Mouse (Mus musculus) megakaryocyte progenitor cell, adult 5-6 weeks (primary cell): ENCODE results near the gene Zfp362. TPM values are rescaled to one million over a fixed set of nuclear protein-coding genes. Genes with fewer than 3 reads are reported as not detected.

Source experiments
- ATAC-seq: replicated peaks from 2 replicates; pipeline ENCODE4 v1.8.0; 2016; ENCODE audit warnings: mild to moderate bottlenecking, moderate TSS enrichment, inconsistent platforms; ENCODE audit not compliant: poor library complexity
- total RNA-seq, 2 experiments: library from RNA; stranded (forward) in 1 of 2; stranded (reverse) in 1 of 2; fragments of 157-497, 149-512 nt in 1 of 2; fragments of 200-1000 nt in 1 of 2; gene quantifications; 2 replicates each; pipeline versions ENCODE4 v1.2.3 to v1.2.4; 2015 to 2017

Gene Zfp362
- total RNA-seq, 2 experiments from 2014 or later = 5.7 to 20.5 TPM

- peak; percentile 48 for ATAC-seq
Observed at GRCm38 (mm10) chr4:128768120-128768519, 37.7 kb downstream of the Zfp362 start.

DNA sequence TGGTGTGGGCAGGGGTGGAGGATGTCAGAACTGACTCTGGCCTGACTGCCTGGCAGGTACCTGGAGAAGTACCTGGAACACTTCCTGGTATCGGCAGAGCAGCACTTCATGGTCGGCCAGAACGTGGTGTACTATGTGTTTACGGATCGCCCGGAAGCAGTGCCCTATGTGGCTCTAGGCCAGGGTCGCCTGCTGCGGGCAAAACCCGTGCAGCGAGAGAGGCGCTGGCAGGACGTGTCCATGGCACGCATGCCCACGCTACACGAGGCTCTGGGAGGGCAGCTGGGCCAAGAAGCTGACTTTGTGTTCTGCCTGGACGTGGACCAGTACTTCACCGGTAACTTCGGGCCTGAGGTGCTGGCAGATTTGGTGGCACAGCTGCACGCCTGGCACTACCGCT is 38.9 kb downstream of the Zfp362 start:
- ATAC-seq = no peak

- peak; percentile 87 for ATAC-seq
Observed at GRCm38 (mm10) chr4:128760029-128760428, 45.8 kb downstream of the Zfp362 start.

DNA sequence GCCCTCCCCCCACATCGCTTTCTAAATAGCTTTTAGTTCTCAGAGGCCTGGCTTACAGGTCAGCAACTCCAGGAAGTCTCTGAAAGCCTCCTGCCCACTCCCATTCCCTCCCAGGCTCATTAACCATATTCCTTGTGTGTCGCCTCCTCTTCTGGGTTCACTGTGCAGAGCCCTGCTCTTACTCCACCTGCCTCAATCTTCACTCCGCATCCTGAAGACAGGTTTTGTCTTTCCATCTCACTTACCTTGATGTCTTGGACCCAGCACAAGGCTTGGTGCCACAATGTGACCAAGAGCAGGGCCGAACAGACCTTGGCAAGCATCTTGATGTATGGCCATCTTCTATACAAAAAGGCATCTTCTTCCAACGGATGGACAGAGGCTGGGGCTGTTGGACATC is 46.6 kb downstream of the Zfp362 start:
- ATAC-seq = no peak

- no peak for ATAC-seq
Observed at GRCm38 (mm10) chr4:128755900-128756299, 49.9 kb downstream of the Zfp362 start.

DNA sequence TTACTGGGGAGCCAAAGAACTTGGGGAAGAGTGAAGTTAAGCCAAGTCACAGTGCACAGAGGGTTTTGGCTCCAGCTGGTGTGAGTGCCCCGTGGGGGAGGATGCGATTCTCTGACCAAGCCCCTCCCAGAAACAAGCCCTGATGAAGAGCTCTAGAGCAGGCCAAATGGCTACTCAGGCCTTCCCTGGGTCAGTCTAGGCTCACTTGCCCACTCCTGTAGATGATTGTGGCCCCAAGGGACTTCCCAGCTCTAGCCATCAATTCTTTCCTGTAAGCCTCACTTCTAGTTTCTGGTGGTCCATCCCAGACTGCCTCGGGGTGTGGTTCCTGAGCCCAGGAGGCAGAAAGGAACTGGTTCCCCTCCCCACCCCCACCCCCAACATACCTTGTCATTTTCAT is 50.8 kb downstream of the Zfp362 start, which contains the start of gene A3galt2:
Gene A3galt2 (plus strand): TSS at position 301 of the 400 bp plus-strand sequence.
- no peak for ATAC-seq

DNA sequence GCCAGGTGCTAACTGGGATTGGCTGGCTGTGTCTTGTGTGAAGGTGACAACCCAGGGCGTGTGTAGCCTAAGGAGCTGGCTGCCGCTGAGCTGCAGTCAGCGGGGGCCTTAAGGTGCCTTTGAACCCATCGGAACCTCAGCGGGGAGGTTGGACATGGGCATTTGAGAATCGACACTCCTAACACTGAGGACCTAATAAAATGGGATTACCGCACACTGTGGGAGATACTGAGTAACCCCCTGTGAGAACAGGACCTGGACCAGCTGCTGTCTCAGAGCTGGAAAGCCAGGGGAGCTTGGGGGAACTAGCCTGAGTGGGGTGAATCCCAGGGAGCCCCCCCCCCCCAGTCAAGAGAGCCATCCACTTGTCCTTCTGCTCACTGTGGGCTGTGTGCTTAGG is 52.3 kb downstream of the Zfp362 start:
- no peak for ATAC-seq

DNA sequence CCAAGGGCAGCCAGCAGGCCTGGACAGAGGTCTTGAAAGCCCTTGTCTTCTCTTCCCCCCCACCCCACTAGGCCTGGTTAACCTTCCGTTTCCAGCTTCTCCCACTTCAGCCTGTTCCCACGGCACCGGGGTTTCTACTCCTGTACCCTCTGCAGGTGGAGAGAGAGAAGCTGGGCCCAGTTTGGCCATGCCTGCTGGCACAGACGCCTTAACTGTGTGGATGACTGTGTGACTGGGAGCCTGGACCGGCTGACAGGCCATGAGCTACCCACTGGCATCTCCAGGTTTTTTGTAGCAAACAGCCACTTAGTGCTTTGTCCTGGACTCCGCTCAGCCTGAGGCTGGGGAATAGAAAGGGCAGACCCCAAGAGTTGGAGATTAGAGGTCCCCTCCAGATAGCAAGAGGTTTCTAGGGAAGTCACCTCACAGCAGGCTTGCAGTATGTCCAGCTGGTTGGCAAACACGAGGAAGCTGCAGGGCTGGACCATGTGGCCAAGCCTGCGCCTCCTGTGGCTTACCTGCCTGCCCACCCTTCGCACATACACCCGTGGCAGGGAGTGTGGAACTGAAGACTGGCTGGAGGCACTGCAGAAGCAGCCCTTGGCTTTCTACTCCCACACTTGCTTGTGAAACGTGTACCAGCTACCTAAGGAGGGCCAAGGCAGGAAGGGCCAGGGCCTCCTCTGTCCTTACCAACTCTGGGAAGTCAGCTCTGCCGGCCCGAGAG is 53.7 kb downstream of the Zfp362 start:
- ATAC-seq = no peak

- ATAC-seq = no peak
Observed at GRCm38 (mm10) chr4:128751006-128751405, 54.8 kb downstream of the Zfp362 start.

- ATAC-seq = no peak
Observed at GRCm38 (mm10) chr4:128748309-128748708, 57.5 kb downstream of the Zfp362 start.

- peak; percentile 73 for ATAC-seq
Observed at GRCm38 (mm10) chr4:128747614-128748270, 58.1 kb downstream of the Zfp362 start.

GRCm38 (mm10) chr4:128745160-128745559 is 60.7 kb downstream of the Zfp362 start:
- ATAC-seq = no peak

DNA sequence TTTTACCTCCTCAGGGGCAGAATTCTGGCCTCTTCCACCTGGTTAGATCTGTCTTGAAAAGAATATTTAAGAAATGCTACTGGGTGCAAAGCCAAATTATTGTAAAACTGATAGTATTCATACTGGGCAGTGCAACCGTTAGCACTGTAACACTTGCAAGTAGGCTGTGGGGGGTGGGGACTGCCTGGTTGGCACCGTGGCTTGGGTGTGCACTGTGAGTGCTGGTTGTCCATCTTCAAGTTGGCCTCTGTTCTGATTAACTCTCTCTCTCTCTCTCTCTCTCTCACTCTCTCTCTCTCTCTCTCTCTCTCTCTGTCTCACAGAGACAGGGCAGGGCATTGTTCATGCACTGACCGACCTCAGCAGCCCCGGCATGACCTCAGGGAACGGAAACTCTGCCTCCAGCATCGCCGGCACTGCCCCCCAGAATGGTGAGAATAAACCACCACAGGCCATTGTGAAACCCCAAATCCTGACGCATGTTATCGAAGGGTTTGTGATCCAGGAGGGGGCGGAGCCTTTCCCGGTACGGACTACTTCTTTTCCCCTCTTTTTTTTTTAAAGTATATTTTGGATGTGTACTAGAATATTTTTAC is 62.7 kb downstream of the Zfp362 start:
- 0 out of 2 replicates have a peak, but pooled peaks have one; percentile 3 for ATAC-seq

DNA sequence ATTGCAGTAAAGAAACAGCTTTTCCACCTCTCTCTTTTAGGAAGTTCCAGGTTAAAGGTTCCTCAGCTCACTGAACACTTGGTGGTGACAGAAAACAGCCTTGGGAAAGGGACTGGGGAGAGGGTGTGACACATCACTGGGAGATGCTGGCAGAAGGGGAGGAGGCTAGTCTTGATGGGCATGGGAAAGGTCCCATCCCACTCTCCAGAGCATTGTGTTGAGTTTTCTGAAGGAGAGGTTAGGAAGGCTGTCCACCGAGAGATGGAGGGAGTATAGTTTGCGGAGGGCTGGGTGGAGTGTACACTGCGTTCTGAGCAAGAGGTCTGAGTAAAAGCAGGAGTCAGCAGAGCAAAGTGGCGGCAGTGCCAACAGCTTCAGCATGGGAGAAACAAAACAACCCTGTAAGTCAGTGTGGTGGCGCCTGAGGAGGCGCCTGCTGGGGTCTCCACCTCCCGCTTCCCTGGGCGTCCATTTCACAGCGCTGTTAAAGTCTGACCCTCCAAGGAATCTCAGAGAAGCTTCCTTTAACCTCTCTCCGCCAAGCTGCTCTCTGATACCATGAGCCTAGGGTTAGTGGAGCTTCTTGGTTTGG is 63.4 kb downstream of the Zfp362 start:
- ATAC-seq = no peak

DNA sequence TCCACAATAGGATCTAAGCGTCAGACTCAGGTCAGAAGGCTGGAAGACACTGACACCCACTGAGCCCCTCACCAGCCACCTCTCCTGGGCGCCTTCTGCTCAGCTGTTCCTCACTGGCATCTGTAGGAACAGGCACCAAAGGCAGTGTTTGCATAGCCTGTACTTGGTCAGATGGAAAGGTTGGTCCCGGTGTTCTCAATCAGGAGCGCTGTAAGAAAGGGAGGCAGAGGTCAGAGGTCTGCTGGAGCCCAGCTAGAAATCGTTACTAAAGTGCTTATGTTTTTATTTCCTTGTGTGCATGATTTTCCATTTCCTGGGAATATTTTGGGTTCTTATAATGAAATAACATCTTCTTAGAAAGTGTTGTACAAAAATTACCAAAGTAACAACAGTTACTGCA is 63.9 kb downstream of the Zfp362 start:
- ATAC-seq = no peak

- ATAC-seq = no peak
Observed at GRCm38 (mm10) chr4:128740878-128741277, 65.0 kb downstream of the Zfp362 start.

- no peak for ATAC-seq
Observed at GRCm38 (mm10) chr4:128737825-128738610, 67.8 kb downstream of the Zfp362 start.

DNA sequence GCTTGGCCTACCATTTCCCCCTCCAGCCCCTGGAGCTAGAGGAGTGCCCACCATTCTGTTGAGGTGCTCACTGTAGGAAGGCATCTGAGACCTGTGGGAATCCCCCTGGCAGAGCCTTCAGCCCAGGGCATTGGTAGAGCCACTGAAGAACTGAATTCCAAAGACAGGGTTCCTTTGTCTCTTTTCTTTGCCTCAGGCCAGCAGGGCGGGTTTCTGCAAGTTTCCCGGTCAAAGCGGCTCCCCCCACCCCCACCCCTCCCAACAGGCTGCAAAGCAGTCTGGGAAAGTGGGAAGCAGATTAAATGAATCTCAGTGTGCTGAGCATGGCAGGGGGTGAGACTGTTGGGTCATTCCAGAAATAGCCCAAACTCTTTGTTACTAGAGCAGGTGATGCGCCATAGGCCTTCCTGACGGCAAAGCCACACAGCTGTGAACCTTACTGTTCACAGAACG is 68.7 kb downstream of the Zfp362 start:
- ATAC-seq = no peak

GRCm38 (mm10) chr4:128734721-128735671 is 70.8 kb downstream of the Zfp362 start:
- 0 out of 2 replicates have a peak, but pooled peaks have one; percentile 16 for ATAC-seq

GRCm38 (mm10) chr4:128734217-128734616 is 71.6 kb downstream of the Zfp362 start:
- ATAC-seq = peak; percentile 40
